Mouse (Mus musculus) cerebellum, adult 2 months (tissue): ENCODE data around the gene Tfdp2.

Source experiments
- CTCF ChIP-seq: fragments of 200-500 bp; IDR thresholded peaks from 2 replicates; pipeline ENCODE4 v1.5.1; 2011; ENCODE audit warnings: low read depth, mild to moderate bottlenecking, control low read depth, low read length, moderate library complexity, borderline replicate concordance; ENCODE audit not compliant: insufficient read depth
- POLR2A ChIP-seq: fragments of 200-500 bp; IDR thresholded peaks from 2 replicates; pipeline ENCODE4 v1.6.1; 2011; ENCODE audit warnings: low read length, control low read depth, borderline replicate concordance; ENCODE audit not compliant: insufficient read depth

DNA sequence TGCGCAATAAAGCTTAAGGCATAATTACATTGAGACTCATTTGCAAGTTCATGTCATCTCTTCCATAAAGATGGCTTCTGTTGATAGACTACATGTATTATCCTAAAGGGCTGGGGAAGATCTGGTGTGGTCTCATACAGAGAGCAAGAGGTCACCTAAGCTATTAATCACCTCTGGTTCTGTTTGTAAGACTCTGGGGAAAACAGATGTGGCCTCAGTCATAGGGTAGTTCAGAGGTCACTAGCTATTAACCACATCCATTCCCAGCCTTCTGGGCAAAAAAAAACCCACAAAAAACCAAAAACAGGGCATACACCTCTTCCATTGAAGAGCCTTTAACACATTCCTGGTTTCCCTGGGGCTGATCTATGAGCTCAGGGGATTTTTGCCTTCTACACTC, 42.2 kb downstream of the Tfdp2 start:
- no peak for TF ChIP-seq CTCF
- no peak for TF ChIP-seq POLR2A
